Mouse (Mus musculus) stomach, postnatal 0 days (tissue): ENCODE measurements around the gene Tnrc18.

Source experiments
- CTCF ChIP-seq: IDR thresholded peaks from 2 replicates; pipeline ENCODE4 v1.5.1; 2016; ENCODE audit warnings: antibody characterized with exemption, low read depth, mild to moderate bottlenecking, moderate library complexity
- EP300 ChIP-seq: optimal IDR thresholded peaks from 2 replicates; pipeline ENCODE3; 2016; ENCODE audit warnings: antibody characterized with exemption

- no peak for TF ChIP-seq CTCF
- TF ChIP-seq EP300 = no peak
These were observed 19.3 kb downstream of the Tnrc18 start for GRCm38 (mm10) chr5:142798190-142798589.
